Mouse (Mus musculus) duodenum, adult 2 months (tissue): Measurements from ENCODE around the gene Spata5. TPM values are rescaled to one million over a fixed set of nuclear protein-coding genes. Genes with fewer than 3 reads are reported as not detected.

Experiments used
- polyA plus RNA-seq: library from polyadenylated mRNA; depleted of rRNA; stranded (reverse); fragments of >200 nt; gene quantifications from 2 replicates; pipeline ENCODE4 v1.2.3, GENCODE M21; 2012; ENCODE audit warnings: low replicate concordance; rRNA removed

Gene Spata5
- polyA plus RNA-seq, result 0.25 and 0.33 TPM in 2 replicates

GRCm38 (mm10) chr3:37419458-37419991 lies at the start of gene Spata5:
Spata5 (plus strand) TSS chr3:37419896.

GRCm38 (mm10) chr3:37420072-37420471 lies 376 bp downstream of the Spata5 start, which contains the start of gene Nudt6:
Nudt6 (minus strand) TSS chr3:37420211.

Other genes starting within 250 kb of the Spata5 start
- gene Il21, start 187.3 kb upstream of the Spata5 start, polyA plus RNA-seq, result not detected in 2 replicates
- gene Bbs12, start 107.3 kb upstream of the Spata5 start, polyA plus RNA-seq, result 0.08 and 0.11 TPM in 2 replicates
- gene Cetn4, start 107.2 kb upstream of the Spata5 start, polyA plus RNA-seq, result not detected in 2 replicates
- gene Fgf2, start 71.5 kb upstream of the Spata5 start, polyA plus RNA-seq, result 0.26 and 0.56 TPM in 2 replicates
- gene Nudt6, start 315 bp downstream of the Spata5 start, polyA plus RNA-seq, result 20.9 and 22.0 TPM in 2 replicates
- 11.3 and 11.8 TPM in 2 replicates for gene Spry1, start 220.1 kb downstream of the Spata5 start, polyA plus RNA-seq